Mouse (Mus musculus) neural tube, embryonic 12.5 days (tissue): ENCODE data around the gene D17H6S53E. TPM values are rescaled to one million over a fixed set of nuclear protein-coding genes. Genes with fewer than 3 reads are reported as not detected.

Source experiments
- ATAC-seq: fragments of 200-750 bp; cut with Nextera tagmentation; 2 replicates; pipeline ENCODE4 v1.8.0; 2017; ENCODE audit warnings: low read depth, mild to moderate bottlenecking, moderate TSS enrichment, moderate library complexity; ENCODE audit not compliant: low FRiP score
- H3K27ac ChIP-seq: fragments of 300-500 bp; sonication (generic); 2 replicates; pipeline ENCODE4 v1.5.1; 2016
- H3K27me3 ChIP-seq: fragments of 300-500 bp; sonication (generic); replicated peaks from 2 replicates; pipeline ENCODE4 v1.6.1; 2016; ENCODE audit warnings: mild to moderate bottlenecking
- H3K36me3 ChIP-seq: fragments of 300-500 bp; sonication (generic); 2 replicates; pipeline ENCODE4 v1.6.1; 2016; ENCODE audit warnings: mild to moderate bottlenecking
- H3K4me1 ChIP-seq: fragments of 300-500 bp; sonication (generic); 2 replicates; pipeline ENCODE4 v1.6.1; 2016
- H3K4me2 ChIP-seq: fragments of 300-500 bp; sonication (generic); replicated peaks from 2 replicates; pipeline ENCODE4 v1.6.1; 2016; ENCODE audit warnings: mild to moderate bottlenecking
- H3K4me3 ChIP-seq: fragments of 300-500 bp; sonication (generic); 2 replicates; pipeline ENCODE4 v1.5.1; 2016
- H3K9ac ChIP-seq: fragments of 300-500 bp; sonication (generic); 2 replicates; pipeline ENCODE4 v1.6.1; 2016; ENCODE audit warnings: mild to moderate bottlenecking
- H3K9me3 ChIP-seq: fragments of 300-500 bp; sonication (generic); 2 replicates; pipeline ENCODE4 v1.6.1; 2016; ENCODE audit warnings: mild to moderate bottlenecking
- WGBS: fragments of 180-500 bp; shearing (Covaris S2); methylation state at CpG from one replicate; pipeline ENCODE4 v1.1.7; 2016; 5-methylcytosine and 5-hydroxymethylcytosine counted together
- polyA plus RNA-seq: library from polyadenylated mRNA; unstranded; fragments of >200 nt; fragmentation: Nextera tagmentation; extraction: Ambion mirVana; gene quantifications from 2 replicates; pipeline ENCODE4 v1.2.1, GENCODE M21; 2016

Gene D17H6S53E
- polyA plus RNA-seq: 6.1 and 7.8 TPM in 2 replicates

DNA sequence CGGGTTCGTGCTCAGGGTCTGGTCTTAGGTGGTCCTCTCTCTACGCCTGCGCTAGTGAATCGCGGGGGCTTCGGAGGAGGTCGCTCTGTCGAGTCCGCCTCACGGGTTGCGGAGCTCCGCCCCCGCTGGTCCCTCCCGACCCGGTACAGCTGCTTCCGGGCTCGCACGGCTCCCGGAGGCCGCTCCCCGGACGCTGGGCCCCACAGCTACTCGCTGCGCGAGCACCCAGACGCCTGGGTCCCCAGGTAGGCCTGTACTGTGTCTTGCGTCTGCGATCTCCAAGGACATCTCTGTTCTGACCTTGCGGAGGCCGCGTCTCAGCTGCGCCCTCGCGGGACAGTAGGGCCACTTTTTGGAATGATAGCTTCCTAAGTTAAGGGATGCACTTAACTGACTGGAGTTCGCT is at the start of gene D17H6S53E:
Gene D17H6S53E (plus strand): TSS at position 168 of the 406 bp plus-strand sequence.
- Histone ChIP-seq H3K4me3 (peak within 1 kb of the TSS; percentile 60), H3K9me3 (no peaks in the 10 kb centered on the region), H3K27ac (peak within 1 kb of the TSS; percentile 17; the same call in 1 of the 2 replicates), H3K4me1 (peaks cover 31% of the 10 kb centered on the region), H3K4me2 (peak within 1 kb of the TSS; percentile 82), H3K27me3 (no peaks in the 10 kb centered on the region), H3K9ac (peak within 1 kb of the TSS; percentile 84), H3K36me3 (peaks cover 17% of the 10 kb centered on the region)
- ATAC-seq: peak; percentile 18; the same call in 1 of the 2 replicates
- WGBS: under 1% methylated on average over 36 of the region's 36 CpGs

GRCm38 (mm10) chr17:35076507-35077176 is 49.5 kb upstream of the D17H6S53E start, which contains the start of gene Ly6g6e:
Ly6g6e (plus strand) TSS chr17:35076902.
- H3K27me3 ChIP-seq: 0 out of 2 replicates have a peak, but pooled peaks cover 2% of the 10 kb centered on the region
- peaks cover 18% of the 10 kb centered on the region for H3K4me1 ChIP-seq
- H3K9me3 ChIP-seq: no peaks in the 10 kb centered on the region
- H3K36me3 ChIP-seq: no peaks in the 10 kb centered on the region
- ATAC-seq: no peak
- no peak within 1 kb of the TSS for H3K27ac ChIP-seq
- WGBS: 26% methylated on average over 10 of the region's 10 CpGs
- peak within 1 kb of the TSS; percentile 7; the same call in 1 of the 2 replicates for H3K4me3 ChIP-seq
- H3K9ac ChIP-seq: peak within 1 kb of the TSS; percentile 45
- peak within 1 kb of the TSS; percentile 54 for H3K4me2 ChIP-seq

GRCm38 (mm10) chr17:35077285-35077684 is 48.9 kb upstream of the D17H6S53E start:
- Histone ChIP-seq H3K9me3 (no peaks in the 10 kb centered on the region), H3K27me3 (0 out of 2 replicates have a peak, but pooled peaks cover 2% of the 10 kb centered on the region), H3K27ac (no peak overlapping the region), H3K9ac (peak overlapping the region; percentile 45), H3K4me1 (peaks cover 18% of the 10 kb centered on the region), H3K4me3 (peak overlapping the region; percentile 7; the same call in 1 of the 2 replicates), H3K4me2 (peak overlapping the region; percentile 54), H3K36me3 (no peaks in the 10 kb centered on the region)
- ATAC-seq: no peak
- WGBS: 23% methylated on average over 2 of the region's 2 CpGs

DNA sequence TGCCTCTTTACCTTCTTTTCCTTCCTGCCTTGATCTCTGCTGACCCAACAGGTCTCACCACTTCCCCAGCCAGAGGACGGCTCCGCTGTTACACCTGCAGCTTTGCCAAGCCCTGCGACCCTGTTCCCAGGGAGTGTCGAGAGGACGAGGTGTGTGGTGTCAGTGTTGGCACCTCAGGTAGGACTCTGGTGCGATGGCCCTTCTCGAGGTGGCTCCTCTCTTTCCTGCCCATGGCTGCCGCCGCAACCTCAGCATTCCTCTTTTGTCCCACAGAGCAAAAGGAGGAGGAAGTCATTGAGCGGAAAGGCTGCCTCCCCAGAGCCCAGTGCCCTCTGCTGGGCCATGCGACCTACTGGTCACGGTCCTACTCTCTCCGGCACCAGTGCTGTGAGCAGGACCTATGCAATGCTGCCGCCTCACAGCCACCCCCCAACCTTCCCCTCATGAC is 48.4 kb upstream of the D17H6S53E start, which contains the start of gene Ly6g6d:
Gene Ly6g6d (minus strand): TSS at position 280 of the 448 bp plus-strand sequence.
- peak within 1 kb of the TSS; percentile 45 for H3K9ac ChIP-seq
- H3K27ac ChIP-seq: no peak within 1 kb of the TSS
- peak within 1 kb of the TSS; percentile 7; the same call in 1 of the 2 replicates for H3K4me3 ChIP-seq
- ATAC-seq: no peak; the same call in 1 of the 2 replicates
- 0 out of 2 replicates have a peak, but pooled peaks cover 2% of the 10 kb centered on the region for H3K27me3 ChIP-seq
- peak within 1 kb of the TSS; percentile 54 for H3K4me2 ChIP-seq
- H3K36me3 ChIP-seq: no peaks in the 10 kb centered on the region
- 10% methylated on average over 14 of the region's 14 CpGs for WGBS
- H3K4me1 ChIP-seq: peaks cover 18% of the 10 kb centered on the region
- H3K9me3 ChIP-seq: no peaks in the 10 kb centered on the region

- Histone ChIP-seq H3K4me3 (no peak overlapping the region), H3K36me3 (no peaks in the 10 kb centered on the region), H3K9me3 (no peaks in the 10 kb centered on the region), H3K27me3 (0 out of 2 replicates have a peak, but pooled peaks cover 2% of the 10 kb centered on the region), H3K4me1 (peaks cover 18% of the 10 kb centered on the region), H3K9ac (no peak overlapping the region), H3K27ac (no peak overlapping the region), H3K4me2 (no peak overlapping the region)
- ATAC-seq: no peak
- 80% methylated on average over 9 of the region's 9 CpGs for WGBS
These were observed 46.4 kb upstream of the D17H6S53E start for GRCm38 (mm10) chr17:35079778-35080177.

- Histone ChIP-seq H3K27me3 (0 out of 2 replicates have a peak, but pooled peaks cover 2% of the 10 kb centered on the region), H3K4me3 (no peak overlapping the region), H3K4me2 (no peak overlapping the region), H3K4me1 (peaks cover 18% of the 10 kb centered on the region), H3K36me3 (no peaks in the 10 kb centered on the region), H3K9me3 (no peaks in the 10 kb centered on the region), H3K9ac (no peak overlapping the region), H3K27ac (no peak overlapping the region)
- no peak for ATAC-seq
- 64% methylated on average over 6 of the region's 6 CpGs for WGBS
These were observed 45.9 kb upstream of the D17H6S53E start for GRCm38 (mm10) chr17:35080248-35080647.

- Histone ChIP-seq H3K27me3 (0 out of 2 replicates have a peak, but pooled peaks cover 2% of the 10 kb centered on the region), H3K9ac (no peak overlapping the region), H3K4me2 (no peak overlapping the region), H3K4me3 (no peak overlapping the region), H3K9me3 (no peaks in the 10 kb centered on the region), H3K4me1 (peaks cover 18% of the 10 kb centered on the region), H3K36me3 (no peaks in the 10 kb centered on the region), H3K27ac (no peak overlapping the region)
- no peak for ATAC-seq
- WGBS: 74% methylated on average over 4 of the region's 4 CpGs
These were observed 45.5 kb upstream of the D17H6S53E start for GRCm38 (mm10) chr17:35080710-35081109.

DNA sequence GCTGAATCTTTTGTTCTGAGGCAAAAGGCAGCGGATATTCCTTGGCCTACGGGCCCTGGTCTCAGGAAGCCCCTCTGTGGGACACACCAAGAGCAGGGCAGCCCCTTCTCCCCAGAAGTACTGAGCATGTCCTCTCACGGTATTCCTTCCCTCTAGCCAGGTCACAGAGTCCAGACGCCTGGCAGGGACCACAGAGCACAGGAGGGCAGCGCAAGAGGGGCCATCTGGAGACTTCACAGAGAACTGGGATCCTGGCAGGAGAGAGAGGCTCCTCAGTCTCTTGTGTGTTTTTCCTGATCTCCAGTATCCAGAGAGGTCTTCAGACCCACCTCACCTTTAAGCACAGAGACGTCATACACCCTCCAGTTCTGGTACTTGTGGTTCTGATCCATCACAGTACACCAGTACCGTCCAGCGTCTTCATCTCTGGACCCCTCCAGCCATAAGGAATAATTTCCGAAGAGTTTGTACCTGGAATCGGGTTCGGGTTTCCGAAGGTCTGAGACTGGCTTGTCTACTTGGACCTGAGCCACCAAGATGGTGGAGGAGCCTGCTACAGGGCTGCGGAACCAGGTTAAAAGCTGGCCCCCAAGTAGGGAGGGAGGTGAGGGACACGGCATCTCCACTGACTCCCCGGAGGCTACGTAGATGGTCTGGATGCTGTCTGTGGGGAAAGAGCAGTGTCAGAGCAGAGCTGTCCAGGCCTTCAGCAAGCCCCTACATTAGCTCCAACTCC is 43.2 kb upstream of the D17H6S53E start:
- Histone ChIP-seq H3K9me3 (no peaks in the 10 kb centered on the region), H3K36me3 (no peaks in the 10 kb centered on the region), H3K4me1 (peaks cover 1% of the 10 kb centered on the region), H3K27ac (no peak overlapping the region), H3K27me3 (no peaks in the 10 kb centered on the region), H3K9ac (no peak overlapping the region), H3K4me3 (no peak overlapping the region), H3K4me2 (no peak overlapping the region)
- ATAC-seq: no peak
- WGBS: 83% methylated on average over 16 of the region's 16 CpGs

- Histone ChIP-seq H3K4me1 (no peaks in the 10 kb centered on the region), H3K27me3 (no peaks in the 10 kb centered on the region), H3K4me3 (no peak overlapping the region), H3K27ac (no peak overlapping the region), H3K4me2 (no peak overlapping the region), H3K9ac (no peak overlapping the region), H3K36me3 (no peaks in the 10 kb centered on the region), H3K9me3 (no peaks in the 10 kb centered on the region)
- ATAC-seq: no peak
- 76% methylated on average over 3 of the region's 3 CpGs for WGBS
These were observed 42.2 kb upstream of the D17H6S53E start for GRCm38 (mm10) chr17:35083929-35084497.

DNA sequence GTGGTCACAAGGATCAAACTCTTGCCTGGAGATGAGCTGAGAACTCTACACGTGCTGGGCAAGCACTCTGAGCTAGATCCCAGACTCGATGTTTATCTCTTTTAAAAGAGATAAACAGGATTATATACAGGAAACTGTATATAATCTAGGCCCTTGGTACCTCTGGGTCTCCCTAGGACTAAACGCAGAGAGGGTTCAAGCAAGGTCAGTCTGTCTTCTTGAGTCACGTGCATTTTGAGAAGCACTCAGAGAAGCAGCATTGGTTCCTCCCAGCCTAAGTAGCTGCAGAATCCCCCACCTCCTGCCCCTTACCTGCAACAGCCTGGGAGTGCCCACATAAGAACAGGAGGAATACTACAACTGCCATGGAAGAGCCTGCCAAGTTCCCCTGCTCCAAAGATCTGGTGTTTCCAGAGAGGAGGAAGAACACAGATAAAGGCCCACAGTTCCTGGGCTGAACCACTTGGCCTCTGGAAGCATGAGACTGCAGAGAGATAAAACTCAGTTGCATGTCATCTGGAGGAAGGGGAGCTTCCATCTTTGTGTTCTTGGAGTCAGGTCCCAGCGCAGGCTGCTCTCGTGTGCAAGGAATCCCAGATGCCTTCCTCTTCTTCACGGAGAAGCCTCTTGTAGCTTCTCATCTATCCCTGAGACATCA is 40.8 kb upstream of the D17H6S53E start, which contains the start of gene Ly6g6f:
Gene Ly6g6f (minus strand): TSS at position 403 of the 658 bp plus-strand sequence.
- no peak within 1 kb of the TSS for H3K9ac ChIP-seq
- H3K27ac ChIP-seq: no peak within 1 kb of the TSS
- no peak for ATAC-seq
- no peaks in the 10 kb centered on the region for H3K27me3 ChIP-seq
- peaks cover 8% of the 10 kb centered on the region for H3K4me1 ChIP-seq
- no peaks in the 10 kb centered on the region for H3K9me3 ChIP-seq
- H3K4me3 ChIP-seq: no peak within 1 kb of the TSS
- 81% methylated on average over 7 of the region's 7 CpGs for WGBS
- H3K4me2 ChIP-seq: no peak within 1 kb of the TSS
- H3K36me3 ChIP-seq: no peaks in the 10 kb centered on the region

DNA sequence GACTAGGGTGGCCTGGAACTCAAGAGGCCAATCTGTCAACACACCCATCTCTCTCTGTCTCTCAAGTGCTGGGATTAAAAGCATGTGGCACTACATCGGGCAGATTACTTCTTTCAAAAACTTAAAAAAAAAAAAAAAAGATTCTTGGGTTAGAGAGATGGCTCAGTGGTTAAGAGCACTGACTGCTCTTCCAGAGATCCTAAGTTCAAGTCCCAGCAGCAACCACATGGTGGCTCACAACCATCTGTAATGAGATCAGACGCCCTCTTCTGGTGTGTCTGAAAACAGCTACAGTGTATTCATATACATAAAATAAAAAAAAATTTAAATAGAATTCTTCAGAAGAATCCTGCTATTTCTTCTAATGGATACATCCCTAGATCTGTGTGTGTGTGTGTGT is 38.0 kb upstream of the D17H6S53E start:
- 55% methylated on average over 2 of the region's 2 CpGs for WGBS
- no peak for ATAC-seq
- Histone ChIP-seq H3K27ac (no peak overlapping the region), H3K9me3 (no peaks in the 10 kb centered on the region), H3K4me2 (no peak overlapping the region), H3K4me3 (no peak overlapping the region), H3K36me3 (peaks cover 19% of the 10 kb centered on the region), H3K9ac (no peak overlapping the region), H3K4me1 (peaks cover 14% of the 10 kb centered on the region), H3K27me3 (no peaks in the 10 kb centered on the region)
